Mouse (Mus musculus): ENCODE results near the gene Btbd17.
A peak's percentile ranks its signal among the peaks of the same experiment; 100 is the strongest.

Gene Btbd17

GRCm38 (mm10) chr11:114764820-114765818 is 30.6 kb downstream of the Btbd17 start, which contains the start of gene Kif19a:
Gene Kif19a, plus strand, starts transcription at chr11:114765388.
- peak; percentile 16 to 64 for DNase-seq (ENCODE audit: low spot score in 2 of 2)

GRCm38 (mm10) chr11:114747564-114748138 is 48.1 kb downstream of the Btbd17 start:
- no peak for DNase-seq (ENCODE audit: low spot score in 2 of 2)

- peak; percentile 89 to 90 for DNase-seq (ENCODE audit: low spot score in 2 of 2)
These were observed 50.6 kb downstream of the Btbd17 start for GRCm38 (mm10) chr11:114745134-114745533.

GRCm38 (mm10) chr11:114741451-114741850 is 54.3 kb downstream of the Btbd17 start:
- no peak for DNase-seq (ENCODE audit: low spot score in 2 of 2)

Measured in urinary bladder, postnatal 36 days (tissue).